Mouse (Mus musculus) heart, adult 9 months (tissue): ENCODE results near the gene Gm11032.
"Not testable (repeated sequence)": the region's sequence is repeated elsewhere in the genome, so short reads cannot be mapped to it uniquely, and the experiment has no call there.

Experiments used
- DNase-seq, 2 experiments: peaks; one replicate each; pipeline ENCODE4 v3.0.0; 2022; ENCODE audit warnings: low spot score in 2 of 2

The Gm11032 gene

GRCm38 (mm10) chr11:4622997-4623396 lies 3.1 kb downstream of the Gm11032 start:
- no peak for DNase-seq

GRCm38 (mm10) chr11:4625931-4626330 lies 6.1 kb downstream of the Gm11032 start:
- no peak for DNase-seq

GRCm38 (mm10) chr11:4627636-4628035 lies 7.8 kb downstream of the Gm11032 start:
- DNase-seq = no peak

GRCm38 (mm10) chr11:4629861-4630280 lies 10.0 kb downstream of the Gm11032 start:
- no peak for DNase-seq

- no peak for DNase-seq
Observed at GRCm38 (mm10) chr11:4633420-4633819, 13.6 kb downstream of the Gm11032 start.

GRCm38 (mm10) chr11:4634395-4634794 lies 14.5 kb downstream of the Gm11032 start:
- no peak for DNase-seq

- DNase-seq = peak in 1 of 2 experiments; percentile 15
Observed at GRCm38 (mm10) chr11:4636782-4637342, 17.0 kb downstream of the Gm11032 start.

GRCm38 (mm10) chr11:4637534-4638234 lies 17.8 kb downstream of the Gm11032 start, which contains the start of gene Ascc2:
TSS of gene Ascc2 (plus strand) at chr11:4637747.
- peak; percentile 95 to 97 for DNase-seq

GRCm38 (mm10) chr11:4638261-4638660 lies 18.4 kb downstream of the Gm11032 start:
- DNase-seq = no peak

GRCm38 (mm10) chr11:4641185-4641584 lies 21.3 kb downstream of the Gm11032 start:
- no peak for DNase-seq

- DNase-seq = no peak
Observed at GRCm38 (mm10) chr11:4643722-4644121, 23.9 kb downstream of the Gm11032 start.

GRCm38 (mm10) chr11:4645180-4645579 lies 25.3 kb downstream of the Gm11032 start:
- DNase-seq = not testable (repeated sequence)

GRCm38 (mm10) chr11:4646409-4646808 lies 26.5 kb downstream of the Gm11032 start:
- DNase-seq = no peak

- DNase-seq = no peak
Observed at GRCm38 (mm10) chr11:4659818-4660217, 40.0 kb downstream of the Gm11032 start.

GRCm38 (mm10) chr11:4660309-4661025 lies 40.6 kb downstream of the Gm11032 start:
- peak in 1 of 2 experiments; percentile 10 for DNase-seq

- peak; percentile 25 to 27 for DNase-seq
Observed at GRCm38 (mm10) chr11:4661324-4661723, 41.5 kb downstream of the Gm11032 start.

- no peak for DNase-seq
Observed at GRCm38 (mm10) chr11:4661871-4662495, 42.1 kb downstream of the Gm11032 start.

GRCm38 (mm10) chr11:4662496-4662878 lies 42.6 kb downstream of the Gm11032 start:
- no peak for DNase-seq
